Mouse (Mus musculus) heart, adult 18-20 months (tissue): ENCODE results near the gene Chsy1. TPM values are rescaled to one million over a fixed set of nuclear protein-coding genes. Genes with fewer than 3 reads are reported as not detected.

Experiments
- DNase-seq, 2 experiments: peaks; one replicate each; pipeline ENCODE4 v3.0.0; 2021 to 2022; ENCODE audit warnings: mixed read lengths in 1 of 2
- long read RNA-seq, 2 experiments: library from polyadenylated mRNA; stranded (forward); transcript quantifications; one replicate each; pipeline ENCODE4 v2.0.0; 2021
- total RNA-seq, 2 experiments: library from RNA; stranded (reverse); gene quantifications; 2 replicates each; pipeline ENCODE4 v1.2.3; 2021

Chsy1 gene
- 10 to 100 TPM in 1 of 2 experiments, 1 to 10 TPM in 1; 9.7 to 11.8 TPM for total RNA-seq
- long read RNA-seq, experiment 1, full-length matches to known transcripts: 7 of 7 reads
- long read RNA-seq, experiment 1, partial matches to known transcripts: 0 of 7 reads
- long read RNA-seq, experiment 1, other reads (novel, unspliced or antisense): 0 of 7 reads
- long read RNA-seq, experiment 2, full-length matches to known transcripts: 3 of 5 reads
- long read RNA-seq, experiment 2, partial matches to known transcripts: 0 of 5 reads
- long read RNA-seq, experiment 2, other reads (novel, unspliced or antisense): 2 of 5 reads

DNA sequence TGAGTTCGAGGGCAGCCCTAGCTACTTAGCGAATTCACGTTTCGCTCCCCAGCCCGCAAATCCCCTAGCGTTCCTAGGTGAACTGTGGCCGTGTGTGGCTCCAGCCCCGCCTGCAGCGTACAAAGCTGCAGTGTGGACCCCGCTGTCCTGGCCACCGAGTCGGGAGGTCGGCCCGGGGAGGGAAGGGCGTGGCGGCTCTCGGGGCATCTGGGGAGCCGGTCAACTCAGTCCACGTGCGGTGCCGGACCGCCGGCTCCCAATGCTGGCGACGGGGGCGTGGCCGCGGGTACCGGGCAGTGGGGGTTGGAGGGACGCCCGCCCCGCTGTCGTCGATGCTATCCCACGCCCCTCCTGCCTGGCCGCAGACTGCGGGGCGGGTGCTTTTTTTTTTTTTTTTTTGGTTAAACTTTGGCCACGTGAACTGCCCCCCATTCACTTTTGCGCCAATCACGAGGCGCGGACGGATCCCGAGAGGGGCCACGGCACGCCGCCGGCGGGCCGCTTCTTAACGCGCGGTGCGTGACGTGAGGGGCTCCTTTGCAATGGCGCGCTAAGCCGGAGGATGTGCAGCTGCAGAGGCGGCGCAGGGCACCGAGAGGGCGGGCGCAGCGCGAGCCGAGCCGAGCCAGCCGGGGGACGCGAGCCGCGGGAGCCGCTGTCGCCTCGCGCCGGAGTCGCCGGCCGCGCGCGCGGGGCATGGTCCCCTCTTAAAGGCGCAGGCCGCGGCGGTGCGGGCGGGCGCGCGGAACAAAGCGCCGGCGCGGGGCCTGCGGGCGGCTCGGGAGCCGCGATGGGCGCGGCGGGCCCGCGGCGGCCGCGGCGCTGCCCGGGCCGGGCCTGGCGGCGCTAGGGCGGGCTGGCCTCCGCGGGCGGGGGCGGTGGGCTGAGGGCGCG, at the start of gene Chsy1:
TSS of gene Chsy1 (plus strand) at position 555 of the 894 bp plus-strand sequence.
- DNase-seq: peak; percentile 94

DNA sequence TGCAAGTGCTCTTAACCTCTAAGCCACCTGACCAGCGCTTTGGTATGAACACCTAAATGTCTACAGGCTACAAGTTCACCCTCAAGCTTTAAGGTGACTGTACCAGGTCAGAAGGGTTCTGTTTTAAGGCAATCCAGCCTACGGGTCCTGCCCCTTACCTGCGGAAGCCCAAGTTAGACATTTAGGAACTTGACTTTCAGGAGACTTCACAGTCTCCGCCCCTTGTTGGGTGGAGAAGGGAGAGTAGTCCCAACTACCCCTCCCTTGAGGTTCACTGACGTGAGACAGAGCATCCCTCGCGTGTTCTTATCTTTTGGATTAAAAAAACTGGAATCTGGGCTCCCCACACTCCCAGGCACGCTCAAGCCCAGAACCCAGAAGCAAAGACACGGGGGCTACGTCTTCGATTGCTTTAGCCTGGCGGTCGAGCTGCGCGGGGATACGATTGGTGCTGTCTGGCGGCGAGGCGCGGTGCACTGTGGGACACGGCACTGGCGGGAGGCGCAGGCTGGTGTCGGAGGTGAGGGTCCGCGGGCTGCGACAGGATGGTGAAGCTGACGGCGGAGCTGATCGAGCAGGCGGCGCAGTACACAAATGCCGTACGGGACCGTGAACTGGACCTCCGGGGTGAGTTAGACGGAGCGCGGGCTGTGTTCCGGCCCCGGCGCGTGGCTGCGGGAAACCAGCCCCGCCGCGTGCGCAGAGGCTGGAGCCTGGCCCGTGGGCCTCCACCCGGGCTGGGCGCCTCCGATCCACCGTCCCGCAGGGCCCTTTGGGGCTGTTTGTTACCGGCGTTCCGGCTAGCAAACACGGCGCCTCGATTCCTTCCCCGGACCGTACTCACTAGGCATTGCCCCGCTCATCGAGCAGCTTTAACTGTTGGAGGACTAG, 49.0 kb upstream of the Chsy1 start:
- peak; percentile 90 to 94 for DNase-seq

DNA sequence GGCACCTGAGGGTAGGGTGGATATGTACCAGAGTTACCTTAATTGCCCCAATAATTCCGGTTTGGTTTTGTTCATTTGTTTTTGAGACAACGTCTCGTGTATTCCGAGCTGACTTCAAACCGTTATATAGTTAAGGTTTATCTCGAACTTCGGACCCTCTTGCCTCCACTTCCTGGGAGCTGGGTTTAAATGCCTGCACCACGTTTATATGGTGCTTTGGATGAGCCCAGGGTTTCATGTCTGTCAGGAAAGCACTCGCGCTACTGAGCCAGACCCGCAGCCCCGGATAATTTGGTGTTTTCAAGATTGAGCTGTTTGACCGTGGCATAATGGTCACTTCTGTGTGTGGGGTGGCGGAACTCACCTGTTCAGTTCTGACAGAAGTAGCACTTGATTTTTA, 48.3 kb upstream of the Chsy1 start:
- DNase-seq: no peak

DNA sequence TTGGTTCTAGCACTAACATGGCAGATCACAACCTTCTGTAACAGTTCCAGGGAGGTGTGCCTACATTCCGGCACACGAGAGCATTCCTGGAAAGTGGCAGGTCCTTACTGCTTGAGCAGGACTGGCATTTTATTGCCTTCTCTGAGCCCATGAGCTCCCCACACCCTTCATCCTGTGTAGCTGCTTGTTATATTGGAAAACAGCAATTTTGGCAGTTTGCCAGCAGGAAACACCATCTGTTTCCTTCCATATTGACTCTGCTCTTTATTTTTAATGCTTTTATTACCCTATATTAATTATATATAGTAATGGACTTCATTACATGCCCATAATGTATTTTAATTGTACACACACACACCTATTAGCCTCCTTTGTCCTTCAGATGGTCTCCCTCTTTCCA, 32.9 kb upstream of the Chsy1 start:
- DNase-seq: no peak

DNA sequence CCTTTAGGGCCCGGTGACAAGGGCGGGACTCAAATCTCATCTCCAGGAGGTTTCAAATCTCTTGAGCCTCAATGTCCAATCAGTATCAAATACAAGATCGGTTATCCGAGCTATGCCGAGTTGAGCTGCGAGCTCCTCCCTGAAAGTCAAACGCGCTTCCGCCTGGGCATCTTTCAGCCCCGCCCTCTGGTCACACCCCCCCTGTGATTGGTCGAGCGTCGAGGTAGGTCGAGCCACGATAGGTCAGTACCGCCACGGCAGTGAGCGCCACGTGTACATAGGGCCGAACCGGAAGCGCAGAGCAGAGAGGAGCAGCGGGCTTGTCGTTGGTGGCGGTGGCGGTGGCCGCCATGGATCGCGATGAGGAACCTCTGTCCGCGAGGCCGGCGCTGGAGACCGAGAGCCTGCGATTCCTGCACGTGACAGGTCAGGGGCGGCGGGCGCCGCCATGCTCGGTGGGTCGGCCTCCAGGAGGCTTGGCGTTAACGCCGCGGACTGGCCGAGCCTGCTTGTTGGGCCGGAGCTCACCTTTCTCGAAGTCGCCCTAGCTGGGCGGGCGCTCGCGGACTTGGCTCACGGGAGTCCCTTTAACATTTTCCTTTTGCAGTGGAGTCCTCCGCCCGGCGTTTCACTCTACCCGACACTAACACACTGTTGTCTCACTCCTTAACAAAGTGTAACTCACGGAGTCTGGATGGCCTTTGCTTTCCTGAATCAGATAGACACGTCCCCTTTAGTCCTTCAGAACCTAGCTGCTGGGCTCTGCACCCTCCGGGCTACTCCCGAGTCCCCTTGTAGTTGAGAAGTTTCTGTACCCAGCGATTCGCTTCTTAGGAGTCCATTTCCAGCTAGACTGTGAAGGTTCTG, 29.7 kb upstream of the Chsy1 start, which contains the start of gene Selenos:
TSS of gene Selenos (plus strand) at position 286 of the 867 bp plus-strand sequence.
- DNase-seq: peak; percentile 97

DNA sequence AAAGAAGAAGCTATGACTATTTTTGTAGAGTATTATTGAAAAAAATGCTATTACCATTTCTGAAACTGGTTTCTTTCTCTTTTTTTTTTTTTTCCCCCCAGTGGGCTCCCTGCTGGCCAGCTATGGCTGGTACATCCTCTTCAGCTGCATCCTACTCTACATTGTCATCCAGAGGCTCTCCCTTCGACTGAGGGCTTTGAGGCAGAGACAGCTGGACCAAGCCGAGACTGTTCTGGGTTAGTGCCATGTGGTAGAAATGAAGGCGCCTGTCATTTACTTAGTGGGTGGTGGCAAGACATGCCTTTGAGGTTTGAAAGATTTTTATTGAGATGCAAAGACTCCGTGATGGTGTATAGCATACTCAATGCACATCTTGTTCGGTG, 29.1 kb upstream of the Chsy1 start:
- no peak for DNase-seq

DNA sequence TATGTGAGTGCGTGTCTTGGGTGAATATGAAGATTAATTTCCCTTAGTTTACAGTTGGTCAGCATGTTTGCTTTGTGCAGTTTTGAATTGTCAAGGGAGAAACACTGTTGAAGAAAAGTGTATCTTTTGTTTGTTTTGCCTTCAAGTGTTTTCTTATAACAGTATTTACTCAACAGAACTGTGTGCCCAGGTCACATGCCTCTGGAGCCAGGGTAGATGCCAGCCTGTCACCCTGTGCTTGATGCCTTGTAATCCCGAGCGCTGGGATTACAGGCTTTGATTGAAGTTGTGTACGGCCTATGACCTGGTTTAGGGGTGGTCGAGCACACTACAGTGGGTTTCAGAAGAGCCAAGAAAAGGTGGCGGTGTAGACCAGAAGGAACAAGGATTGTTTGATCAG, 25.6 kb upstream of the Chsy1 start:
- DNase-seq: no peak

DNA sequence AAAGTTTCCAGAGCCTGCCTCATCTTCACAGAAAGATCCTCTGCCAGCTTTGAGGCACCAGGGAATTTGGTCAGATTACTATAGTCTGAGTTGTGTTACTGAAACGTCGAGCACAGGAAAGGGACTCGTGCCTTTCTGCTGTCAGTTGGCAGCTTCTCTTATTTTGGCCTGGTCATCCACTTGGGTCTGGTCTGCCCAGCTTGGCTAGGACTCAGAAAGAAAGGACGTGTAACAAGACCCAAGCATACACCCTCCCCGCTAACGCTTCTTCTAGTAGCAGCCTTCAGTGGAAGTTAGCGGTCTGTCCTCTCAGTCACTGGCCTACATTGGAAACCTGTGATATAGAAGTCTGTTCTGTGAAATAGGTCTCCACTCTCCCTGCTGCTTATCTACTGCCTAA, 24.8 kb upstream of the Chsy1 start:
- peak; percentile 28 to 35 for DNase-seq

DNA sequence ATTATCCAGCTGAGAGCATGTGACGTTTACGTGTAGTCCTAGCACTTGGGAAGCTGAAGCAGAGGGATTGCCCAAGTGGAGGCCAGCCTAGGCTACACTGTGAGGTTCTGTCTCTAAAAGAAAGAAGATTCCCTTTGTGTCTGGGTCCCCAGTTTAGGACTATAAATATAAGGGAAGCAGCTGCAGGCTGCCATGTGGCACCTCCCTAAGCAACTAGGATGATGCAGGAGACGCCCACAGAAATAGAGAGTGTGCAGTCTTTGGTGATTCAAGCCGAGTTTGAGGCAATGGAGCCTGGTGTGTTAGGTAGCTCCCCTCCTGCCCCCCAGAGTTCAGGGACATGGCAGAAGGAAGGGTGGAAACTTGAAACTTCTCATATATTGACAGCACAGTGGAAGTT, 21.7 kb upstream of the Chsy1 start:
- no peak for DNase-seq

DNA sequence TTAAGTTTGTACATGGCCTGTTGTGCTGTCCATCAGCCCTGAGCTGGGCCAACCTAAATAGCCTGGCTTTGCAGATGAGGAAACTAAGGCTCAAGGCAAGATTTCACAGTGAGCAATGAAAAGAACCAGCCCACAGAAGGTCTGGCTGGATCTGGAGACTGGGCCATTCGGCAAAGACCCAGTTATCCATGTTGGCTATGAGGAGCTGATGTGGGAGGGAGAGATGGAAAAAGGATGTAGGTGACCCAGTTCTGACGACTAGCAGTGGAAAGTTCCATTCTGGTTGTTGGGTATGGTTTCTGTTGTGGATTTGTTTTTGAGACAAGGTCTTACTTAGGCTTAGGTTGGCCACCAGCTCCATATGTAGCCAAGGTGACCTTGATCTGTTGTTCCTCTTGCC, 21.2 kb upstream of the Chsy1 start:
- no peak for DNase-seq

DNA sequence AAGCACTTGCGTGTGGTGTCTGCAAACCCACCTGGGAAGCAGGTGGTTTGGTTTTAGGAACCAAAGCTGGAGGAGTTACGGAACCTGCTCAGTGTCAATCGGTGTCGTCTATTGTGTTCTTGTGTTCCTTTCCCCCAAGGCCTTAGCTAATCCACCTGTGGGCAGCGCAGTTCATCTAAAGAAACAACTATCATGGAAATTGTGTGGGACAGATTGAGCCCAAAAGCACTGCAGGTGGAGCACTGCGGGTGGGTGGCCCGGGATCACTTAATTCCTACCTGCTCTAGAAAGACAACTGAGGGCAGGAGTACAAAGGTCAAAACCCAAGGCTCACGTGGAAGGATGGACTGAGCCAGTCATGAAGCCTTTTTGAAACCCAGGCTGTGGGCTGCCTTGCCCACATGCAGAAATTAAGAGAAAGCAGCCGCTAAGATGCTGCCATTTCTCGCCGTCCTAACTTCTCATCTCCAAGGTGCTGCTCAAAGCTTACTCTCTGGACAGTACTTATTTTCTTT, 18.6 kb upstream of the Chsy1 start:
- no peak for DNase-seq

DNA sequence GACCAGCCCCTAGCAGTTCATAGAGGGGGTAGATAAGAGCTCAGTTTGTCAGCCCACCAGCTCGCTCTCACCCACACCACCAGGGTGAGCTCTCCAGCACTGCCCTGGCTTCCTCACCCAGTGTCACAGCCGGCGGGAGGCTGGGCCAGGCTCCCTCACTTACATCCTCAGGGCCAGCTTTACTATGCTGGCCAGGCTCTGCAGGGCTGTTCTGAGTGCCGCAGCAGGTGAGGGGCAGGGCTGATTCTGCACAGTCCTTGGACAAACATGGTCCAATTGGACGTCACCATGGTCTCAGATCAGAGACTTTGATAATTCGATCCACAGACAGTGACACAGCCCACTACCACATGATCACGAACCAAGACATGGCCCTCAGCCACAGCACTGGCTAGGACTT, 17.8 kb upstream of the Chsy1 start:
- no peak for DNase-seq

DNA sequence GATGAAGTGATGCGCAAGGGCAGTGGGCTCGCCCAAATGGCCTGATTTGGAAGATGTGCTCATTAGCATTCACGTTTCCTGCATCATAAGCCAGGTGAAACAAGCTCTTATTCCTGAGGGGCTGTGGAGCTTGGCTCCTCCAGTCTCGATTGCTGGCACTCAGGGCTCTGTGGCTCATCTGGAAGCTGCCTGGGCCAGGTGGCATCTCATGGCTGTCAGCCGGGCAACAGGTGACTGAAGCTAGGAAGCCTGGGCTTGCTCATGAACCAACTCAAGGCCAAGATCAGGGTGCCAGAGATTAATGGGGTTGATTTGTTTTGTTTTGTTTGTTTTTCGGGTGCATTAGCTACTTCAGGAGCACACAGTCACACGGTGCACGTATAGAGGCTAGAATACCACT, 16.7 kb upstream of the Chsy1 start:
- DNase-seq: no peak

DNA sequence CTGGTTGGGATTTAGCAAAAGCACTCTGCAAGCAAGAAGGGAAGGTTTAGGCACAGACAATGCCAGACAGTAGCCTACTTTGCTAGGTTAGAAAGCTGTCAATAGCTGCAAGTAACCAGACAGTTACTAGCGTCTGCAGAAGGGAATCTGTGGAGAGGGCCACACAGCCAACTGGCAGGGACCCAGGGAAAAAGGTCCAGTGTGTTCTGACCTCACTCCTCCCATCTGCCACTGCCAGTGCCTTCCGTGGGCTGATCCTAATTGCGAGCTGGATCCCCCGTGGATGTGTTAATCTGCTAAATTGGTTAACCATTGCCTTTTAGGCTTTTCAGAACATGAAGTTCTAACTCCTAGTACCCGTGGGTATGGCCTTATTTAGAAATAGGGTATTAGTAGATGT, 15.2 kb upstream of the Chsy1 start:
- peak in 1 of 2 experiments; percentile 45 for DNase-seq

DNA sequence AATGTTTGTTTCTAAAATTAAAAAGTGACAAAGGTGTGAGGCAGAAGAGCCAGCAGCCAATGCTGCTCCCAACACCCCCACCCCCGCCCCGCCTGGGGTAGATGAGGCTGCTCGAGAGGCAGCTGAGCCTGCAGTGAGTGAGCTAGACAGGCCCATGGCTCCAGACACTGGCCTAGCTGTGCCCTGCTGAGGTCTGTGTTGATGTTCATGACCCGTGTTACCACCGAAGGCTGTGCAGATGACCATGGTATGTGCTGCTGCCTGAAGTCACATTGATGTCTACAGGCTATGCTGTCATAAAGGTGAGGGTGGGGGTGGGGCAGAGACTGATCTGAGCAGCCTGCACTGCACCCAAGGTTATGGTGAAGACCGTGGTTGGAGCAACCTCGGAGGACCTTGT, 10.5 kb upstream of the Chsy1 start:
- no peak for DNase-seq

DNA sequence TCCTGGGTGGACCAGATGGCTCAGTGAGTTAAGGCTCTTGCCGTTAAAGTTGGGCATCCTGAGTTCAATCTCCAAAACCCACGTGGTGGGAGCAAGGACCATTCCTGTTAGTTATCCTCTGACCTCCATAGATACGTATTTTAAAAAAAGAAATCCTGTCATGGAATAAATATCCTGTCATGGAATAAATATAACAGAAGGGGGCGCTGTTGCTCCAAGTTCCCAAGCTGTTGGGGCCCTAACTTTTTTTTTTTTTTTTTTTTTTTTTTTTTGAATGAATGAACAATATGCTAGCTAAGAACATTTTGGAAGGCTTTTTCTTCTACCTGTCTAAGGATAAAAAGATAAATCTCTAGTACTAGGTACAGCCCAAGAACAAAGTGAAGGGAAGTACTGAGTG, 7.4 kb upstream of the Chsy1 start:
- peak; percentile 43 to 75 for DNase-seq

DNA sequence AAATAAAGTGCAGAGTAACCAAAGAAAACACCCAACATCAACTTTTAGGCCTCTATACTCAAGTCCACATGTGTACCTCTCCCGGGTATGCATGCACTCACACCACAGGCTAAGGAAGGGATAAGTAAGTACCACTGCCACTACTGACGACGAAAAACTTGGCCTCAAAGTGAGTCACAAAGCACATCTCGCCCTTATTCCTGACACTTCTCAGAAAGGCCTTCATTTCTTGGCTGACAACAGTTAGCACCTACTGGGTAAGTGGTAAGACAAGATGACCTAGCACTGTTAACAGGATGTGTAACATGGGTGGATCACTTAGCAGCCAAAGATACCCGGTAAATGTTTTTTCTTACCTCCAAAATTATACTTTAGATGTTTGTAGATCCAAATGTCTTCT, 4.8 kb upstream of the Chsy1 start:
- no peak for DNase-seq

DNA sequence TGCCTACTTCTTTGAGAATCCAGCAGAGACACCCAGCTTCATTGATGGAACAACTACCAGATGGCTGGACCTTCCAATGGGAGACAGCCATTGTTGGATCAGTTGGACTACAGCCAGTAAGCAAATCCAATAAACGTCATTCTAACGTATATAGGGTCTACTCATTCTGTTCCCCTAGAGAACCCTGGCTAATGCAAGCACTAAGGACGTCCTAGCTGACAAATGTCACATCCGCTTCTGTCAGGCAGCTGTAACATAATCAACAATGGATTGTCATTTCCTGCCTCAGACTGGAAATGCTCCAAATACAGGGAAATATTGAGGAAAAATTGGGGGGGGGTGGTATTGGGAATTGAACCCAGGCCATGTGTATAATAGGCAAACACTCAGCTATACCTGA, 3.5 kb upstream of the Chsy1 start:
- DNase-seq: no peak

DNA sequence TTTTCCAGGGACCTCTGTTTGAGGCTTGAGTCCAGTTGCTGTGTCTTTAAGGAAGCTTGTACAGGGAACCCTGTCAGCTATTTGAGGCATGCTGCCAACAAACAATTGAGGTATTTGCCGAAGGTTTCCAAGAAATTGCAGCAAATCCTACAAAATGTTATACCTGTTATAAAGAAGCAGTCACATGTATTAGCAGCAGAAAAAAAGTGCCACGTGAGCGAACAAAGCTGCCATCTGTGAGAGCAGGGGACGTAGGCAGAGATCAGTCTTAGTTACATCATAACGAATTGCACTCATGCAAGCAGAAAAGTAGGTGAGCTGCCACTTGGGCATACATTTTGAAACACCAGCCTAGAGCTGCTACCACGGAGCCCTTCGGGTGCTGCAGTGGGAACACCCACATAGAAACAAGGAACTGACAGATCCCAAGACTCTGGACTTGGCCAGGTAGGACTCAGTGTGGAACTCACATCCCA, 2.7 kb upstream of the Chsy1 start:
- DNase-seq: no peak

DNA sequence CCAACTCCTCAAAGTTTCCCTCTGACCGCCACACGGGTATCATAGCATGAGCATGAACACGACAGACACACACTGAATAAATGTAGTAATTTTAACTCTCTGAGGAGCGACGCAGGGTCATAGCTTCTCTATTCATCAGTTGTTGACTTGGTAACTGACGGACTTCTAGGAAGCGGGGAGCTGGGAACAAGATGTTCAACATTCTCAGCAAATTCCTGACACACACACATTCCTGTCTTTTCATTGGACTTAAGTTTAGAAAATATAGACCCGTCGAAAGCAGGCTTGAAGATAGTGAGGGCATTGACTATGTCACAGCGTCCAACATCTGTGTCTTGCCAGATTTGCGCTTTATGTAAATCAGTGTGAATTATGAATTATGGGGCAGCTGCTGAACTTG, 2.1 kb upstream of the Chsy1 start:
- DNase-seq: no peak

DNA sequence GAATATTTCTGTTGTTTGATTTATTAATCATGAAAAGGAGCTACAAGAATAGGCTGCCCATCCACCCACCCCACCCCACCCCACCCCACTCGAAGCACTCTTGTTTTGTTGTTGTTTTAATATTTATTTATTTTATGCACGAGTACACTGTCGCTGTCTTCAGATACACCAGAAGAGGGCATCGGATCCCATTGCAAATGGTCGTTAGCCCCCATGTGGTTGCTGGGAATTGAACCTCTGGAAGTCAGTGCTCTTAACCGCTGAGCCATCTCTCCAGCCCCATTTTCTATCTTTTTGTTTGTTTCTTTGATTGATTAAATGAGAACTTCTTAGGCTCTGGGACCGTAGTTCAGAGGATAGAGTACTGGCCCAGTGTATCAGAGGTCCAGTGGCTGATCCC, 1.4 kb upstream of the Chsy1 start:
- DNase-seq: peak; percentile 47 to 53
